Mouse (Mus musculus): Measurements from ENCODE around the gene Gm20815. TPM values are rescaled to one million over a fixed set of nuclear protein-coding genes. Genes with fewer than 3 reads are reported as not detected.
"Not testable (repeated sequence)": the region's sequence is repeated elsewhere in the genome, so short reads cannot be mapped to it uniquely, and the experiment has no call there.

Gene Gm20815
- total RNA-seq (2015) (not detected in 2 replicates), total RNA-seq (2017) (not detected in 2 replicates)

DNA sequence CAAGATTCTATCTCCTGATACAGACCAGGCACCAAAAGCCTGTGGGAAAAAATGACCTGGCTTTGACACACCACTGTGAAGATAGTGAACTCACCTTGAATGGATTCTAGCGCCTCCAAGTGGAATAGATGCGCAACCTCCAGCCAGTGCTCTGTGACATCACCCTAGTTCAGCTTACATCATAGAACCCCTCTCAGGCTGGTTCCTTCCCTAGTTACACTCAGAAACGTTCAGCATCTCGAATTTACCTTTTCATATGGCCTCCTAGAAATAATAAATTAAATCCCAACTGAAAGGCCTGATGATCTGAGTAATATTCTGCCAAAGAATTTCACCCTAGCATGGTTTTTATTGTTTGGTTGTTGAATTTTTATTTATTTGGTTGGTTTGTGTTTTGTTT lies at the start of gene Gm20815:
TSS of gene Gm20815 (minus strand) at position 101 of the 400 bp plus-strand sequence.
- not testable (repeated sequence) for ATAC-seq (replicated peaks; ENCODE audit: poor library complexity)

All from megakaryocyte progenitor cell, adult 5-6 weeks (primary cell).